ENCODE assay signal across 22 mouse cellular contexts in genomic region chr3:131983292-131983691, GRCm38 (mm10).
DNase-seq lines count a peak whose midpoint lies in the region; ATAC-seq lines count a peak whose summit lies in the region.
"Had no signal": no experiment of that assay in that cellular context is flagged by ENCODE, and none has a peak within 500 bp of the region (broad histone marks: within the 10 kb centered on the region; RNA-seq: fewer than 3 reads in every experiment).

No protein-coding gene starts in this region.

- DNase-seq in embryonic facial prominence, embryonic 11.5 days (ENCODE audit: low spot score): peak; percentile 35
- no peak for DNase-seq in embryonic facial prominence, embryonic 10.5 days (ENCODE audit: low spot score)
- no peak for DNase-seq in lung, postnatal 4 days
- no peak for DNase-seq in kidney, adult 18-20 months
- no peak for DNase-seq in cerebellum, postnatal 4 days (ENCODE audit: low spot score in 2 of 2)
- DNase-seq: adrenal gland, adult 2 months; adrenal gland, adult 8-10 months; adrenal gland, postnatal 10 days; adrenal gland, postnatal 14 days; adrenal gland, postnatal 25 days; adrenal gland, postnatal 36 days; B cell, adult 2 months; cerebellum, adult 11 months; cerebellum, adult 11-12 months had no signal

- no peak overlapping the region for H3K4me3 ChIP-seq in embryonic facial prominence, embryonic 11.5 days (ENCODE audit: low read depth, low read length)
- no peak overlapping the region for H3K4me3 ChIP-seq in embryonic facial prominence, embryonic 10.5 days

- no peaks in the 10 kb centered on the region for H3K9me3 ChIP-seq in embryonic facial prominence, embryonic 11.5 days (replicated peaks; ENCODE audit: control insufficient read depth, low read length)
- H3K9me3 ChIP-seq in embryonic facial prominence, embryonic 10.5 days: no peaks in the 10 kb centered on the region

- no peak overlapping the region for H3K4me2 ChIP-seq in embryonic facial prominence, embryonic 11.5 days (ENCODE audit: low read depth, low read length)

- no peaks in the 10 kb centered on the region for H3K27me3 ChIP-seq in embryonic facial prominence, embryonic 11.5 days (ENCODE audit: control insufficient read depth, insufficient read depth, low read length)
- no peaks in the 10 kb centered on the region for H3K27me3 ChIP-seq in embryonic facial prominence, embryonic 10.5 days (replicated peaks; ENCODE audit: low read depth, poor library complexity, severe bottlenecking)
- H3K27me3 ChIP-seq: CH12.LX, Patski had no signal

- 63% methylated on average over 2 of the region's 2 CpGs for WGBS in embryonic facial prominence, embryonic 11.5 days
- WGBS in embryonic facial prominence, embryonic 10.5 days: 80% methylated on average over 2 of the region's 2 CpGs

- H3K36me3 ChIP-seq in embryonic facial prominence, embryonic 11.5 days (replicated peaks; ENCODE audit: control insufficient read depth, insufficient read depth, low read depth, low read length): no peaks in the 10 kb centered on the region
- H3K36me3 ChIP-seq in embryonic facial prominence, embryonic 10.5 days (replicated peaks): no peaks in the 10 kb centered on the region
- H3K36me3 ChIP-seq: G1E had no signal

- no peak for ATAC-seq in embryonic facial prominence, embryonic 11.5 days (replicated peaks; ENCODE audit: insufficient number of reproducible peaks, low FRiP score, low TSS enrichment, low read depth)
- peak; percentile 63; the same call in 1 of the 2 replicates for ATAC-seq in common myeloid progenitor, adult 5-6 weeks (replicated peaks; ENCODE audit: low read depth, poor library complexity, severe bottlenecking)
- ATAC-seq in granulocyte monocyte progenitor cell, adult 5-6 weeks (replicated peaks; ENCODE audit: poor library complexity, severe bottlenecking): peak; percentile 71
- ATAC-seq in megakaryocyte progenitor cell, adult 5-6 weeks (replicated peaks; ENCODE audit: poor library complexity): peak; percentile 78
- ATAC-seq: activated CD4-positive, CD25-positive, alpha-beta regulatory T cell, adult 4 months; CD4-positive, CD25-positive, alpha-beta regulatory T cell, adult 4 months; Patski had no signal

- no peak overlapping the region for H3K27ac ChIP-seq in embryonic facial prominence, embryonic 11.5 days (replicated peaks; ENCODE audit: low read depth, low read length)
- H3K27ac ChIP-seq in embryonic facial prominence, embryonic 10.5 days (replicated peaks): no peak overlapping the region

- H3K9ac ChIP-seq in embryonic facial prominence, embryonic 11.5 days (replicated peaks; ENCODE audit: low read length): no peak overlapping the region

- no peaks in the 10 kb centered on the region for H3K4me1 ChIP-seq in embryonic facial prominence, embryonic 11.5 days (ENCODE audit: control insufficient read depth, insufficient read depth, low read length)
- H3K4me1 ChIP-seq in embryonic facial prominence, embryonic 10.5 days: peaks cover 6% of the 10 kb centered on the region
